Mouse (Mus musculus): Measurements from ENCODE around the gene Snrpf. TPM values are rescaled to one million over a fixed set of nuclear protein-coding genes. Genes with fewer than 3 reads are reported as not detected.

Snrpf gene
- polyA plus RNA-seq, 1 experiment from 2014 or later: 70.9 TPM

DNA sequence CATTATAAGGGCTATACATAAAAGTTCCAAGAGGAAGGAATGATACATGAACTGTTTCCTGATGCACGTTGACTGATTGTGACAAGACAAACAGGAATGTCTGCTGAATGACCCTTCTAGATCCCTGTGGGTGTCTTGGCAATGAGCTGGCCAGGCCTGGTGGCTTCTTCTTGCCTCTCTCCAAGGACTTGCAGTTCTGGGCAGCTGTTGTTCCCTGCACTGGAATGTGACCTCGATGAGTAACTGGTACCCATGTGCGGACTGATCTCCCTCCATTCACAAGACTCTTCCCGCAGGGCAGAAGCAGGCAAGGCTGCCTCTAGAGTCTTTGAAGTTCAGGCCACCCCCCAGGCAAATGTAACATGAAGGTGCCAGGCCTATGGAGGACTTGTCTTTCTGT lies 6.3 kb upstream of the Snrpf start:
- H3K4me1 ChIP-seq (ENCODE audit: control insufficient read depth, insufficient read depth, low read length): 0 out of 2 replicates have a peak, but pooled peaks cover 2% of the 10 kb centered on the region
- no peaks in the 10 kb centered on the region for H3K9me3 ChIP-seq (replicated peaks; ENCODE audit: control insufficient read depth, low read length)
- no peaks in the 10 kb centered on the region for H3K27me3 ChIP-seq (ENCODE audit: control insufficient read depth, insufficient read depth, low read length)
- H3K4me2 ChIP-seq (ENCODE audit: low read depth, low read length): no peak overlapping the region
- H3K36me3 ChIP-seq (ENCODE audit: control insufficient read depth, insufficient read depth): no peaks in the 10 kb centered on the region
- no peak overlapping the region for H3K9ac ChIP-seq (ENCODE audit: low read length)
- no peak overlapping the region for H3K27ac ChIP-seq (ENCODE audit: low read length)
- WGBS: 52% methylated on average over 4 of the region's 4 CpGs
- no peak overlapping the region for H3K4me3 ChIP-seq (ENCODE audit: low read length)
- no peak for ATAC-seq (replicated peaks; ENCODE audit: extremely low read depth, insufficient read depth, low FRiP score)

DNA sequence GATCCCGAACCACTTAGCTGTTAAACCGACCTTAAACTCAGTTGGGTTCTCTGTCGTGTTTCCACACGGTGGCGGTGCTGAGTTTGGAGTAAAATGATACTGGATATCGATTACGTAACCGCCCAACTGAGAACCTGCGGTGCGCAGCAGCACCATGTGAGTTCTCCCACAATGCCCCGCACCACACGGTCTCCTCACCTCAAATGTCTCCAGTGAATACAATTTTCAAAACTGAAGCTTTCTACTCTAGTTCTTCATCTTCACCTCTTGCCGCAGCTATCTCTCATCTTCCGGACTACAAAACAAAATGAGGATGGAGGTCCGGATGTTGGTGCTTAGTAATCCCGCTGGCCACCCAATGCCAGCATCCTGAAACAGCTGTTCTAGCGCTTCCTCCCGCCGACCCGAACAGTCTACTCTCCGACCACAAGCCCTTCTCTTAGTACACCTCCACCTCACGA lies 4.5 kb upstream of the Snrpf start:
- Histone ChIP-seq H3K9me3 (replicated peaks; ENCODE audit: control insufficient read depth, low read length) (no peaks in the 10 kb centered on the region), H3K4me3 (ENCODE audit: low read length) (peak overlapping the region; percentile 50), H3K27me3 (ENCODE audit: control insufficient read depth, insufficient read depth, low read length) (no peaks in the 10 kb centered on the region), H3K4me1 (ENCODE audit: control insufficient read depth, insufficient read depth, low read length) (peaks cover 5% of the 10 kb centered on the region), H3K27ac (ENCODE audit: low read length) (no peak overlapping the region), H3K4me2 (ENCODE audit: low read depth, low read length) (peak overlapping the region; percentile 90), H3K9ac (ENCODE audit: low read length) (peak overlapping the region; percentile 44; the same call in 1 of the 2 replicates), H3K36me3 (ENCODE audit: control insufficient read depth, insufficient read depth) (no peaks in the 10 kb centered on the region)
- ATAC-seq (replicated peaks; ENCODE audit: extremely low read depth, insufficient read depth, low FRiP score): 0 out of 2 replicates have a peak, but pooled peaks have one; percentile 24
- WGBS: 2% methylated on average over 22 of the region's 22 CpGs

DNA sequence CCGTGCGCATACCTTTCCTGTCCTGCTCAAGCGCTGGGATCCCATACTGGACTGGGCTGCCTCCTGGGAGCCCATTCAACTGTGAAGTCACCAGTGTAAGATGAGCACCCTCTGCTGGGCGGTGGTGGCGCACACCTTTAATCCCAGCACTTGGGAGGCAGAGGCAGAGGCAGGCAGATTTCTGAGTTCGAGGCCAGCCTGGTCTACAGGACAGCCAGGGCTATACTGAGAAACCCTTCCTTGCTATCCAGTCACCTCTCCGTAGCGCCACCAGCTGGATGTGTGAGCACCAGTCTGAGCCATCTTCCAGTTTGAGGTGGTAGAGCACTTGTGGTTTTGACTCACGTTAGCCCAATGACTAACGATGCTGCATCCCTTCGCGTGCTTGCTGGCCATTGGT lies 3.0 kb upstream of the Snrpf start:
- no peaks in the 10 kb centered on the region for H3K9me3 ChIP-seq (replicated peaks; ENCODE audit: control insufficient read depth, low read length)
- H3K36me3 ChIP-seq (ENCODE audit: control insufficient read depth, insufficient read depth): no peaks in the 10 kb centered on the region; the same call in 1 of the 2 replicates
- ATAC-seq (replicated peaks; ENCODE audit: extremely low read depth, insufficient read depth, low FRiP score): no peak
- H3K4me3 ChIP-seq (ENCODE audit: low read length): no peak overlapping the region
- H3K9ac ChIP-seq (ENCODE audit: low read length): no peak overlapping the region
- 53% methylated on average over 12 of the region's 12 CpGs for WGBS
- no peaks in the 10 kb centered on the region for H3K27me3 ChIP-seq (ENCODE audit: control insufficient read depth, insufficient read depth, low read length)
- H3K4me1 ChIP-seq (ENCODE audit: control insufficient read depth, insufficient read depth, low read length): peaks cover 16% of the 10 kb centered on the region
- no peak overlapping the region for H3K4me2 ChIP-seq (ENCODE audit: low read depth, low read length)
- no peak overlapping the region for H3K27ac ChIP-seq (ENCODE audit: low read length)

DNA sequence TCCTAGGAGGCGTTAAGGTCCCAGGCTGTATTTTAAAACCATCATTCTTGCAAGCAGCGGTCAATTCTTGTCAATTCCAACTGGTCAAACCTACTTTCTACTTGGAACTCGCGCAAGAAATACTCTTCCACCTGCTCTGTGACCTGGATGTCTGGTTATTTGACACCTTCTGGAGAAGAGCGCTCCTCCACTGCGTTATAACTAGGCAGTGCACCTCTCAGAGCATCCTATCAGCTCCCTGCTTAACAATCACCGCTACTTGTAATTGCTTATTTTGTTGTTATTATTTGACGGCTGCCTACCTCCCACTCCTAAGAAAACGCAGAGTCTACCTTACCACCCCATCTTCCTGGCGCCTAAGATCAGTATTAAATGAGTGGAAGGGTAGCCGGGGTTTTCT lies 710 bp downstream of the Snrpf start:
- 2% methylated on average over 11 of the region's 11 CpGs for WGBS
- H3K4me3 ChIP-seq (ENCODE audit: low read length): peak overlapping the region; percentile 68

DNA sequence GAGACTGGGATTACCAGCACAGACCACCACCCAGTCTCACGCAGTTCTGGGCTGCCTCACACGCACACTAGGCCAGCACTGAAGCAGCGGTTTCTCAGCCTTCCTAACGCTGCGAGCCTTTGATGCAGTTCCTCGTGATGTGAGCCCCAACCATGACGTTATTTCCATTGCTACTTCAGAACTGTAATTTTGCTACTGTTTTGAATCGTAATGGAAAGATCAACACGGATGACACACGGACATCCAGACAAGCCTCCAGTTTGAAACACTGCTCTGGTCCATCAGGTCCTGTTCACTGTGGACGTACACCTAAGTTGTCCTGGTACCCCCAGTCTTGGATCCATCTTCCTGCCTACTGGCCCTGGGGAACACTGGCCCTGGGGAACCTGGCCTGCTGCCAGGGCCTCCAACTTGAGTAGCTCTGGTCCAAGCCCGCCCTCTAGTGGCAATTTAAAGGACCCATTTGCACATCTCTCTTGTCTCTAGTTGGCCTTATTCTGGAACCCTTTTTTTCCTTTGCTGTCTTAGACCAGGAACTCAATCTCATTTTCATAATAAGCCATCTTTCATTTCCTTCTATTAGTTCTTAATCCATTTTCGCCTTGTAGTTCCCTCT lies 12.1 kb downstream of the Snrpf start:
- 59% methylated on average over 13 of the region's 13 CpGs for WGBS
- peaks cover 8% of the 10 kb centered on the region for H3K36me3 ChIP-seq (ENCODE audit: control insufficient read depth, insufficient read depth)
- no peak overlapping the region for H3K4me2 ChIP-seq (ENCODE audit: low read depth, low read length)
- no peak overlapping the region for H3K4me3 ChIP-seq (ENCODE audit: low read length)
- H3K4me1 ChIP-seq (ENCODE audit: control insufficient read depth, insufficient read depth, low read length): 0 out of 2 replicates have a peak, but pooled peaks cover 2% of the 10 kb centered on the region
- H3K9ac ChIP-seq (ENCODE audit: low read length): no peak overlapping the region
- ATAC-seq (replicated peaks; ENCODE audit: extremely low read depth, insufficient read depth, low FRiP score): no peak; the same call in 1 of the 2 replicates
- H3K9me3 ChIP-seq (replicated peaks; ENCODE audit: control insufficient read depth, low read length): no peaks in the 10 kb centered on the region
- no peak overlapping the region for H3K27ac ChIP-seq (ENCODE audit: low read length)
- no peaks in the 10 kb centered on the region for H3K27me3 ChIP-seq (ENCODE audit: control insufficient read depth, insufficient read depth, low read length)

More for the DNA sequence above, 710 bp downstream of the Snrpf start:
- H3K9ac ChIP-seq (ENCODE audit: low read length): peak overlapping the region; percentile 74
- H3K36me3 ChIP-seq (ENCODE audit: control insufficient read depth, insufficient read depth): peaks cover 11% of the 10 kb centered on the region; the same call in 1 of the 2 replicates
- peaks cover 14% of the 10 kb centered on the region for H3K4me1 ChIP-seq (ENCODE audit: control insufficient read depth, insufficient read depth, low read length)
- H3K27me3 ChIP-seq (ENCODE audit: control insufficient read depth, insufficient read depth, low read length): no peaks in the 10 kb centered on the region
- H3K4me2 ChIP-seq (ENCODE audit: low read depth, low read length): peak overlapping the region; percentile 86
- H3K9me3 ChIP-seq (replicated peaks; ENCODE audit: control insufficient read depth, low read length): no peaks in the 10 kb centered on the region
- ATAC-seq (replicated peaks; ENCODE audit: extremely low read depth, insufficient read depth, low FRiP score): no peak
- peak overlapping the region; percentile 59 for H3K27ac ChIP-seq (ENCODE audit: low read length)

DNA sequence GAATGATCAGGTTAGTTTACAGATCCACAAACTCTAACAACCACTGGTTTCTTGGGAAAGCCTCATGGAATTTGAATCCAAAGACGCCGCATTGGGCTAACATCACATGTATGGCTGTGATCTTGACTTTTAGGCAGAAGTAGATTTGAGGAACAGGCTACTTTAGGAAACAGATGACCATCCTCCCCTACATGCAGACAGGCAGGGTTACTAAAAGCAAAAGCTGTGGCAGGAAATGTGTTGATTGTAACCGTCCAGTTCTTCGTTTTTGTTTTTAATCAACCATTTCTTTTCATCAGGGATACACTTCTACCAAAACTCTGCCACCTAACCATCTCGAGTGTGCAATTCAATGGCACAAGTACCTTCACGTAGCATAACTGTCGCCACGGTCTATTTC lies 13.5 kb downstream of the Snrpf start:
- no peak for ATAC-seq (replicated peaks; ENCODE audit: extremely low read depth, insufficient read depth, low FRiP score)
- WGBS: 79% methylated on average over 8 of the region's 8 CpGs

DNA sequence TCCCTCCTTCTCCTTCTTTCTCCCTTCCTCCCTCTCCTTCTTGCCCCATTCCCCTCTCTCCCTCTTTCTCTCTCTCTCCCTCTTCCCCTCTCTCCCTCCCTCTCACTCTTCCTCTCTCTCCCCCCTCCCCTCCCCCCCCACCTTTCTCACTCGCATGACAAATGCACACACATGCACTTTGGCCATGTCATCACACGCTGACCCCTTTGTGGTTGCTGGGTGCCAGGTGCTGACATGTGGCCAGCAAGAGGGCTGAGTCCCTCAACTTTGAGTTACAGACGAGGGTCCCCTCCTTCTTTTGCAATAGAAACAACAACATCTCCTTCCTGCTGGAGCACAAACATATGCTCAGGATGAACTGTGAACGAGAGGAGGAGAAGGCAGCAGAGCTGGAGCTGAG lies 14.5 kb downstream of the Snrpf start:
- Histone ChIP-seq H3K9ac (ENCODE audit: low read length) (no peak overlapping the region), H3K4me1 (ENCODE audit: control insufficient read depth, insufficient read depth, low read length) (0 out of 2 replicates have a peak, but pooled peaks cover 2% of the 10 kb centered on the region), H3K27ac (ENCODE audit: low read length) (no peak overlapping the region), H3K27me3 (ENCODE audit: control insufficient read depth, insufficient read depth, low read length) (no peaks in the 10 kb centered on the region), H3K9me3 (replicated peaks; ENCODE audit: control insufficient read depth, low read length) (no peaks in the 10 kb centered on the region), H3K4me3 (ENCODE audit: low read length) (no peak overlapping the region), H3K4me2 (ENCODE audit: low read depth, low read length) (no peak overlapping the region), H3K36me3 (ENCODE audit: control insufficient read depth, insufficient read depth) (no peaks in the 10 kb centered on the region)
- 49% methylated on average over 4 of the region's 4 CpGs for WGBS
- ATAC-seq (replicated peaks; ENCODE audit: extremely low read depth, insufficient read depth, low FRiP score): no peak

More for the DNA sequence above, 13.5 kb downstream of the Snrpf start:
- no peak overlapping the region for H3K9ac ChIP-seq (ENCODE audit: low read length)
- H3K27ac ChIP-seq (ENCODE audit: low read length): no peak overlapping the region
- H3K4me1 ChIP-seq (ENCODE audit: control insufficient read depth, insufficient read depth, low read length): 0 out of 2 replicates have a peak, but pooled peaks cover 2% of the 10 kb centered on the region
- H3K27me3 ChIP-seq (ENCODE audit: control insufficient read depth, insufficient read depth, low read length): no peaks in the 10 kb centered on the region
- H3K4me2 ChIP-seq (ENCODE audit: low read depth, low read length): no peak overlapping the region
- no peak overlapping the region for H3K4me3 ChIP-seq (ENCODE audit: low read length)
- H3K9me3 ChIP-seq (replicated peaks; ENCODE audit: control insufficient read depth, low read length): no peaks in the 10 kb centered on the region
- no peaks in the 10 kb centered on the region for H3K36me3 ChIP-seq (ENCODE audit: control insufficient read depth, insufficient read depth)

DNA sequence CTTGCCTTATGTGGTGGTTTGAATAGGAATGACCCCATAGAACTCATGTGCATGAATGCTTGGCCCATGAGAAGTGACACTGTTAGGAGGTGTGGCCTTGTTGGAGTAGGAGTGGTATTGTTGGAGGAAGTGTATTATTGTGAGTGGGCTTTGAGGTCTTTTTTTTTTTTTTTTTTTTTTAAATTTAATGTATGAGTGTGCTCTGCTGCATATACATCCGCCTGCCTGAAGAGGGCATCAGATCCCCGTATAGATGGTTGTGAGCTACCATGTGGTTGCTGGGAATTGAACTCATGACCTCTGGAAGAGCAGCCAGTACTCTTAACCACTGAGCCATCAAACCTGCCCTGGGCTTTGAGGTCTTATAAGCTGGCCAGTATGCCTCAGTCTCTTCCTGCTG lies 17.3 kb downstream of the Snrpf start:
- Histone ChIP-seq H3K36me3 (ENCODE audit: control insufficient read depth, insufficient read depth) (no peaks in the 10 kb centered on the region), H3K4me2 (ENCODE audit: low read depth, low read length) (no peak overlapping the region), H3K27me3 (ENCODE audit: control insufficient read depth, insufficient read depth, low read length) (no peaks in the 10 kb centered on the region), H3K9ac (ENCODE audit: low read length) (no peak overlapping the region), H3K27ac (ENCODE audit: low read length) (no peak overlapping the region), H3K4me1 (ENCODE audit: control insufficient read depth, insufficient read depth, low read length) (0 out of 2 replicates have a peak, but pooled peaks cover under 1% of the 10 kb centered on the region), H3K4me3 (ENCODE audit: low read length) (no peak overlapping the region), H3K9me3 (replicated peaks; ENCODE audit: control insufficient read depth, low read length) (no peaks in the 10 kb centered on the region)
- ATAC-seq (replicated peaks; ENCODE audit: extremely low read depth, insufficient read depth, low FRiP score): no peak
- 56% methylated on average over 2 of the region's 2 CpGs for WGBS

DNA sequence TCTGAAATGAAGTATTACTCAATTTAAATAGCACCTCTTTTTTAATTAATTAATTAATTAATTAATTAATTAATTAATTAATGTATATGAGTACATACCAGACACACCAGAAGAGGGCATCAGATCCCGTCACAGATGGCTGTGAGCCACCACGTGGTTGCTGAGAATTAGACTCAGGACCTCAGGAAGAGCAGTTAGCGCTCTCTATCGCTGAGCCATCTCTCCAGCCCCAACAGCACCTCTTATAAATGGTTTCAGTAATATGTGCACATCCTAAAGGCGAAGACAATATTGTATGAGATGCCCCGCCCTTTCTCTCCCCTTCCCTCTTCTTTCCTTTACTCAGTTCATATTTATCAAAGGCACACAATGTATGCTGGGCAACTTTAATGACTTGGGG lies 20.8 kb downstream of the Snrpf start:
- no peak overlapping the region for H3K9ac ChIP-seq (ENCODE audit: low read length)
- no peak overlapping the region for H3K4me2 ChIP-seq (ENCODE audit: low read depth, low read length)
- no peaks in the 10 kb centered on the region for H3K27me3 ChIP-seq (ENCODE audit: control insufficient read depth, insufficient read depth, low read length)
- H3K4me1 ChIP-seq (ENCODE audit: control insufficient read depth, insufficient read depth, low read length): no peaks in the 10 kb centered on the region
- no peak overlapping the region for H3K4me3 ChIP-seq (ENCODE audit: low read length)
- 83% methylated on average over 6 of the region's 6 CpGs for WGBS
- no peak for ATAC-seq (replicated peaks; ENCODE audit: extremely low read depth, insufficient read depth, low FRiP score)
- H3K36me3 ChIP-seq (ENCODE audit: control insufficient read depth, insufficient read depth): no peaks in the 10 kb centered on the region
- no peaks in the 10 kb centered on the region for H3K9me3 ChIP-seq (replicated peaks; ENCODE audit: control insufficient read depth, low read length)
- H3K27ac ChIP-seq (ENCODE audit: low read length): no peak overlapping the region

Measured in heart, embryonic 16.5 days (tissue).